Mouse (Mus musculus): ENCODE measurements around the gene Nlrc5. TPM values are rescaled to one million over a fixed set of nuclear protein-coding genes. Genes with fewer than 3 reads are reported as not detected.
A peak's percentile ranks its signal among the peaks of the same experiment; 100 is the strongest.
"Not testable (repeated sequence)": the region's sequence is repeated elsewhere in the genome, so short reads cannot be mapped to it uniquely, and the experiment has no call there.

The Nlrc5 gene
- total RNA-seq (2021), result under 1 TPM; 0.83 to 0.98 TPM
- long read RNA-seq, experiment 1, result 0 reads
- long read RNA-seq, experiment 2, result 0 reads

DNA sequence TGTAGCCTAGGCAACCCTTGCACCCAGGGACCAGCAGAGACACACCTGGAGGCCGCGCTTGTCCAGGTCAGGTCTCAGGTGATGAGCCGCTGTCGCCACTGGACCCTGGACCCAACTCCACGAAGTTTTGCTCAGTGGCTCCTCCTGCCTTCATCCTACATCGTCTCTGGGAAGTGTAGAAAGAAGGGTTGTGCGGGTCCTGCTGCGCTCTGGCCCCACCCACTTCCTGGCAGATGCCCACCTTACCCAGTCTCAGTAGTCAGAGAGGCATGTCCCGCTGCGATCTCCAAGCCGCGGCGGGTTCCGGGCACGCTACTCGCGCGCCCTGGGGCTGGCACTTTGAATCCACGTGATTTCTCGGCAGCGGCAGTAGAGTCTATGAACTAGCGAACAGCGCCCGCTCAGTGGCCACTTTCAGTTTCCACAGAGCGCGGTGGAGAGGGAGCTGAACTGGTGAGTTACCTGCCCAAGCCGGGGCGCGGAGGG is at the start of gene Nlrc5:
Nlrc5 (plus strand) TSS at position 376 of the 486 bp plus-strand sequence.
- peak; percentile 68 for DNase-seq (ENCODE audit: low spot score)

DNA sequence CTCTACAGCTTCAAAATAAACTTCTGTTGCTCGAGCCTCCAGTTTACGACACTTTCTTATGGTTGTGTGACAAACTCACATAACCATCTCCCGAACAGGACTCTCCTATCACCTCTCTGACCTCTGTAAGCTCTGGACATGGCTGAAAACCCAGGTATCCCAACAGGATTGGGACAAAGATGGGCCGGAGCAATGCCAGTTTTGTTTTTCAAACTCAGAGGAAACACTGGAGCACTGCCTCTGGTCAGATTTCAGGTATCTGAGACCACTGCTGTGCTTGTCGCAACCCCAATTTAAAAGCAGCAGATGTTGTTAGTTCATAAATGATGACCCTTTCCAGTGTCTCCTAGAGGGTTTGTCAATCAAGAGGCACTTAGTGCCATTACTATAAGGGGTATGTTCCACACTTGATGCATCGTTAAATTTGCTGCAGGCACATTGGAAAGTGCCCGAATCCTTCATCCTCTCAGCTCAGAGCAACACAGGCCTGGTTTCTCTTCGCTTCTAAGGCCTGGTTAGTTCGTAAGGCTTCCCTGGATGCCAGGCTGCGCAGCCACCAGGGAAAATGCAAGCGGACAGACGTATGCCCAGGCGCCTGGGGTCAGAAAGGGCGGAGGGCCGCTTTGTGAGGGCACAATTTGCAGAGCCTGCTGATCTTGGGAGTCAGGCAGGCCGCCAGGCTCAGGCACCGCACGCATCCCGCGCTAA is 48.5 kb upstream of the Nlrc5 start:
- DNase-seq (ENCODE audit: low spot score), result no peak

DNA sequence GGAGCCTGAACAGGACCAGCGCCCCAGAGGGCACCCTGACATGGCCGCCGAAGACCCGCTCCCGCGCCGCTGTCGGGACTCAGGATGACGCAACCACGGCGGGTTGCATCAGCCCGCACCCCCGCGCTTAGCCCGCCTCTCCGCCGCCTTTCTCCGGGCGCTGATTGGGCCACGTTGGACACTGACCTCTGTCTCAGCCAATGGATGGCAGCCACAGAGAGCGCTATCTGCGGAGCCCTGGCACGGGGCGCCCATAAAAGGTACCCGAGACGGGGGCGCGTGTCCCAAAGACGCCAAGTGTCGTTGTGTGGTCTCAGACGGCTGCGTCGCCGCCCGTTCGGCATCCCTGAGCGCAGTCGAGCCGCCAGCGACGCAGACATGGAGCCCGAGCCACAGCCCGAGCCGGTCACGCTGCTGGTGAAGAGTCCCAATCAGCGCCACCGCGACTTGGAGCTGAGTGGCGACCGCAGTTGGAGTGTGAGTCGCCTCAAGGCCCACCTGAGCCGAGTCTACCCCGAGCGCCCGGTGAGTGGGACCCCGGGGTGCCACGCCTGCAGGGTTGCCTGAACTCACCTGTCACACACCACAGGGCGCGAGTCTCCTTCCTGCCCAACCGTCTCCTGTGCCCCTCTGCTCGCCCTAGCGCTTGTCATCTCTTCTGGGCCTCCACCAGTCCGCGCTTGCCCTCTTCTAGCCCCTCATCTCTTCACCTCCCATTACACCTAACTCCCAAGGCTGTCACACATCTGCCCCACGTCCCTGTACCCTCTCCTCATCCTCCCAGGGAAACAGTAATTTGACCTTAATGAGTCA is 47.7 kb upstream of the Nlrc5 start, which contains the start of gene Herpud1:
Herpud1 (plus strand) TSS at position 225 of the 813 bp plus-strand sequence.
- peak; percentile 99 for DNase-seq (ENCODE audit: low spot score)

DNA sequence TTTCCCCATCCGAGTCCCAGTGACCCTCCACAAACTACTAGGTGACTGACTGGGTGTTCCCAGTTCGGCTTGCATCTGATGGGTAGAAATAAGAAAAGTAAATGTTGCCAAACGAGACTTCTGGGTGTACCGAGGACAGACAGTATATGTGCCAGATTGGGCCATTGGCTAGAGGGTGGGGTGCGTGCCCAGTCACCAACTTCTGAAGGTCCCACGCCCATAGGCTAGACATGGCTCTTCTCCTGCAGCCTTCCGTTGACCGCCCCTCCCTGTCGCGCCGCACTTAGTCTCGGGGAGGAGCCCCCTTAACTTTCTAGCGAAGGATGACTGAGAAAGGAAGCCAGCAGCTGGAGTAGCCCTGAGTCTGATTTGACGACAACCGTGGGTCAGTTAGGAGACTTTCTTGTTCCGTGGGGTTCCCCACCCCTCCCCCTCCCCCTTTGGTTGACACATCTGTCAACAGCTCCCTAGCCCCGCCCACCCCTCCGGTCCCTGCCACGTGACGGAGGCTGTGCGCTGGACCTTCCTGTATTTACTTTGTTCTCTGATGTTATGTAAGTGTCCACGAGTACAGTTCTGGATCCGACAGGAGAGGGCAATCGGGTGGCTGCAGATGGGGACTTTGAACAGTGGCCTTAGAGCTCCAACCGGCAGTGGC is 47.0 kb upstream of the Nlrc5 start:
- DNase-seq (ENCODE audit: low spot score), result peak; percentile 90

DNA sequence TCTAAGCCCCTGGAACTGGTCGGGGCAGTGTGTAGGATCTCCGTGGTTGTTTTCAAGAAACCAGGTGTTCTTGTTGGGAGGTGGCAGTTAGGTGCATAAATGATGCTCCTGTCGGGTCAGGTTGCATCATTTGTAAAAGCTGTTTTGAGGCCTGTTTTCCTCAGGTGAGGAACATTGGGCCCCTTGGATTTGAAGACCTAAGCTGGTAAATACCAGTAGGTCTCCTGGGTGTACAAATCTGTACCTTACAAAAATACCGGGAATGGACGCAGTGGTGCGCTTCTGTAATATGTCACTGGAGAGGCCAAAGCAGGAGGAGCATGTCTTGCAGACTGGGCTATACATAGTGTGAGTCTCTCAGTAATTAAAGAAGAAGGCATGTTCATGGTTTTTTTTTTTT is 46.4 kb upstream of the Nlrc5 start:
- DNase-seq (ENCODE audit: low spot score), result no peak

DNA sequence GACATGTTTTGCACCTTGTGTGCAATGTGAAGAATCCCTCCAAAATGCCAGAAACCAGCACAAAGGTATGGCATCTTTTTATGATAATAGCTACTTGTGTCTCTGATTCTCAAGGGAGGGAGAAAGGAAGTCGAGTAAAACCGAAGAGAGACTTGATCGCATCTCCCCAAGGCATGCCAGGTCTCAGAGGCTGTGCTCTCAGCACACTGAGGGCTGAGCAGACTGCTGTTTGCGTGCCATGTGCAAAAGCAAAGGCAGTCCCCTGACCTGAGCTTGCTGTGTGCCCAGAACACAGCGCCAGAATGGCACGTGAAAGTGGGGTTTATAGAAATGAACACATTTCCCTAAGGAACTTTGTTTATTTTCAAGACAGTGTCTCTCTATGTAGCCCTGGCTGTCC is 44.6 kb upstream of the Nlrc5 start:
- no peak for DNase-seq (ENCODE audit: low spot score)

DNA sequence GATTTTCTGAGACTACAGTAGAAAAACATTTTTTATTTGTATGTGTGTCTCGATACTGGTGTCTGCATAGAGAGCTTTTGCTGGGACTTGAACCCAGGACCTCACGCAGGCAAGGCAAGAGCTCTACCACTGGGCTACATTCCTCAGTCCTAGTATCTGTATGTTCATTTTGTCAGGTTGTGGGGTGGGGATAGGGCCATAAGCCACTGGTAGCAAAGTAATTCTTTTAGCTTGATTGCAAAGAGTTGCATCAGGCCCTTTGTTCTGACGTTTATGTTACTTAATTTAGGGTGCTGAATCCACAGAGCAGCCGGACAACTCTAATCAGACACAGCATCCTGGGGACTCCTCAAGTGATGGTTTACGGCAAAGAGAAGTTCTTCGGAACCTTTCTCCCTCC is 43.7 kb upstream of the Nlrc5 start:
- DNase-seq (ENCODE audit: low spot score), result no peak

DNA sequence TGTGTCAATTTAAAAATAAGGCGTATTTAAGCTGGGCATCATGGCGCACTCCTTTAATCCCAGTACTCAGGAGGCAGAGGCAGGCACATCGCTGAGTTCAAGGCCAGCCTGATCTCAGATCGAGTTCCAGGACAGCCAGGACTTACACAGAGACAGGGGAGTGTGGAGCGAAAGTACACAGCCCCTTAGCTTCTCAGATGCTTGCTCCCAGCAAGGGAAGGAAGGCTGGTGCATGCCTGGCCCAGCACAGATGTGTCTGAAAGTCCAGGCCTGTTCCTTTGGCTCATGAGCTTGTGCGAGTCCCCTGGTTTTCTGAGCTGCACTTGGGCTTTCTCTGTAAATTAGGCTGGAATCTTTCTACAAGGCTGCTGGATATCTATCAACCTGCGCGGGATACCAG is 43.2 kb upstream of the Nlrc5 start:
- no peak for DNase-seq (ENCODE audit: low spot score)

DNA sequence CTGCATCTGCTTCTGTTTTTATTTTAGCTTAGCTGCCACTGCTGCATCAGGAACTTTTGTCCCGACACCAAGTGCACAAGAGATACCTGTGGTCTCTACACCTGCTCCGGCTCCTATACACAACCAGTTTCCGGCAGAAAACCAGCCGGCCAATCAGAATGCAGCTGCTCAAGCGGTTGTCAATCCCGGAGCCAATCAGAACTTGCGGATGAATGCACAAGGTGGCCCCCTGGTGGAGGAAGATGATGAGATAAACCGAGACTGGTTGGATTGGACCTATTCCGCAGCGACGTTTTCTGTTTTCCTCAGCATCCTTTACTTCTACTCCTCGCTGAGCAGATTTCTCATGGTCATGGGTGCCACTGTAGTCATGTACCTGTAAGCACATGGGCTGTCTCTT is 42.0 kb upstream of the Nlrc5 start:
- peak; percentile 66 for DNase-seq (ENCODE audit: low spot score)

DNA sequence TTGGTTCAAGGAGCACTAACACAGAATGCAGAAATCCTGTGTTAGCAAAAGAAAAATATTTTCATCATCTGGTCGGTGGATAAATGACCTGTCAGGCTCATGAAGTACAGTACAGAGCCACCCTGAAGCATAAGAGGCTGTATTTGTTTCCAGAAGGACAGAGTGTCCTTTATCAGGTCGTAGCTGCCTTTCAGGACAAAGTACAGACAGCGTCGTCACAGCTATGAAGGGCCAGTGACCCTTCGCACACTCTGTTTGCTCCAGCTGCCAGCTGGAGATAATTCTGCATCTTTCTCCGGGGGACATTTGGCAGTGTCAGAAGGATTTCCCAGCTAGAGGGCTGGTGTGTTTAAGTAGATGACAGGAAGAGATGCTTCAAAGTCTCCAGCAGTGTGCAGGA is 41.5 kb upstream of the Nlrc5 start:
- no peak for DNase-seq (ENCODE audit: low spot score)

DNA sequence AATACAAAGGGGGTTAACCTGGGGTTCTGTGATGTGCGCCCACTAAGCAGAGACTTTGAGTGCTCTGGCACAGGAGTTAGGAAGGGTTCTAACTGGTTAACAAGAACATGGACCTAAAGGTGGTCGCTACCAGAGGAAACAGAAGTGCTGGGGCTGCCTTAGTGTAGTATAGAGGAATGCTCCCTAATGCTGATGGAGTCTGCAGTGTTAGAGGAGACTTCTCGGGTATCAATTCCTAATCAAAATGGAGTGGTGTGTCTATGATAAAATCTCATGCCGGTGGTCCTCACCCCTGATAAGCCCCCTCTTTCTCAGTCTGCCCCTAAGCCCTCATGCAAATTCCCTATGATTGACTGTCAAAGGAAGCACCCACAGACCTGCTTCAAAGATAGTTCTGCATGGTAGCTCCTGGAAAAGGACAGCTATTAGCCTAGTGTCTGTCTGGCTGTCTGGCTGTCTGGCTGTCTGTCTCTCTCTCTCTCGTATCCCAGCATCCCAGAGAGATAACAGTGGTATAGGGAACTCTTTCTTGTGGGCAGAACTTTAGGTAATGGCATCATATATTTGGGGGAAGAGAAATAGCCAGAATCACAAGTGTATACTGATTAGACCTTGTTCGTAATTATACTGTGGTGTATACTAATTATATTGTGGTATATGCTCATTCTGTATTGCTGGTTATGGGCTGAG is 38.2 kb upstream of the Nlrc5 start:
- DNase-seq (ENCODE audit: low spot score), result no peak

DNA sequence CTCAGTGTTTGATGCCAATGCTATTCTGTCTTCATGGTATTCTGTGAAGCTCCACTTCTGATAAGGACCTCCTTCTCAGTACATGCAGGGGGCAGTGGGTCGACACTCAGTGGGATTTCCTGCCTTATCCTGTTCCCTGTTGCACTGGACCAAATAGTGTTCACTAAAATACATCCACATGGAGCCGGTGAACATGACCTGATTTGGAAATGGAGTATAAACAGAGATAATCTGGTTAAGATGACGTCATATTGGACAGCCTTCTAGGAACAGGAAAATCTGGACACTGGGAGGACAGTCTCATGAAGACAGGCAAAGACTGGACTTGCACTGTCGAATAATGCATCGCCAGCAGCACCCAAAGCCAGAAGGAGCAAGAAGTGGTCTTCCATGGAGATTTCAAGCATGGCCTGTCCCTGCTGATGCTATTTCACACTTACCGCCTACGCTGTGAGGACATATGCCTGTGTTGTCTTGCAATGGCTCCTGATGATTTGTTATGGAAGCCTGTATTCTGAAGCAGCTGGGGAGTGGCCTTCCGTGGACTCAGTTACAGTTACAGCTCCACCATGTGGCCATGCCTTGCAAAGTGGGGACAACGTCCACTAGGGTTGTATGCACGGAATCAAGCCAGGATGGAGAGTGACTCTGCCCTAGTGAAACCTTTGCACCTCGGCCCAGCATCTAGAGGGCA is 37.0 kb upstream of the Nlrc5 start:
- peak; percentile 57 for DNase-seq (ENCODE audit: low spot score)

DNA sequence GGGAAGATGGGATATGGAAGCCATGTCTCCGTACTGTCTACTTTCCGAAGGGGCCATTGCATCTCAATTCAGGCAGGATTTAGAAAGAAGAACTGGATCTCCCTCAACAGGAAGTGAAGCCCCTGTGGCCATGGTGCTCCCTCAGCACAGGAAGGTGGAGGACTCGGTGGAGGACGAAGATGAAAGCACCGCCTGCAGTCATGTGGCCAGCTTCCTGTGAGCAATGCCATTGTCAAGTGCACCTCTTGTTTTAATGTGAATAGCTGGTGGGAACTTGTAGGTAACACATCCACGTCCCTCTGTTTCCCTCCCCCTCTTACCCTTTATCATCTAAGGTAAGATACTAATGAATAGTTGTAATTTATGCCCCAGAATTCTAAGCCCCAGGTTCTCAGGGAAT is 35.6 kb upstream of the Nlrc5 start:
- DNase-seq (ENCODE audit: low spot score), result no peak

DNA sequence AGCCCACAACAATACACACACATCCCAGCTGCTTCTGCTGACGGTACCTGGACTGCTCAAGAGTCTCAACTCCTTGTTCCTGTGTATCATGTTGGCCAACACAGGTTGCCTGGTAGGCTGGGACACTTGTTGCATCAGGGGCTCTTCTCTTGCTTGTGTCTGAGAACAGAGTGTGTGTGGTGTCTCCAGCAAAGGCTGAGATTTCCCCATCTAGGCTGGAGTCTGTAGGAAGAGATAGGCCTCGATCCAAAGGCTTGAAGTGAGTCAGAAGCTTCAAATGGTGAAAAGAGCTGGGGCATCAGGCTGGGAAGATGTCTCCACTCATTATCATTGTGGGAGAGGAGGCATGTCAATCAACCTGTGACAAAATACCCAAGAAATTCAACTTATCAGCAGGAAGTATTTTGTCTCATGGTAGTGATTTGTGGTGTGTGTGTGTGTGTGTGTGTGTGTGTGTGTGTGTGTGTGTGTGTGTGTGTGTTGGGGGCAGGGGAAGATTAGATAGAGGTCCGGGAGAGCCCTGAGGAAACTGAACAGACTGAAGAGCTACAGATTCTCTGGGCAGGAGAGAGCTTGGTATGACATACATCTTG is 34.7 kb upstream of the Nlrc5 start:
- no peak for DNase-seq (ENCODE audit: low spot score)

DNA sequence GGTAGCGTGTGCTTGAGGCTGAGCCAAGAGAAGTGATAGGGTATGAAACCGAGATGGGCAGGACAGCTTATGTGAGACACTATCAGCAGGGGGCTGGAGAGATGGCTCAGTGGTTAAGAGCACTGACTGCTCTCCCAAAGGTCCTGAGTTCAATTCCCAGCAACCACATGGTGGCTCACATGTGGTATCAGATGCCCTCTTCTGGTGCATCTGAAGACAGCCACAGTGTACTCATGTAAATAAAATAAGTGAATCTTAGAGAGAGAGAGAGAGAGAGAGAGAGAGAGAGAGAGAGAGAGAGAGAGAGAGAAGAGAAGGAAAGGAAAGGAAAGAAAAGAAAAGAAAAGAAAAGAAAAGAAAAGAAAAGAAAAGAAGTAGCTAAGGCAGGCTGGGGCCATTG is 34.2 kb upstream of the Nlrc5 start:
- not testable (repeated sequence) for DNase-seq (ENCODE audit: low spot score)

DNA sequence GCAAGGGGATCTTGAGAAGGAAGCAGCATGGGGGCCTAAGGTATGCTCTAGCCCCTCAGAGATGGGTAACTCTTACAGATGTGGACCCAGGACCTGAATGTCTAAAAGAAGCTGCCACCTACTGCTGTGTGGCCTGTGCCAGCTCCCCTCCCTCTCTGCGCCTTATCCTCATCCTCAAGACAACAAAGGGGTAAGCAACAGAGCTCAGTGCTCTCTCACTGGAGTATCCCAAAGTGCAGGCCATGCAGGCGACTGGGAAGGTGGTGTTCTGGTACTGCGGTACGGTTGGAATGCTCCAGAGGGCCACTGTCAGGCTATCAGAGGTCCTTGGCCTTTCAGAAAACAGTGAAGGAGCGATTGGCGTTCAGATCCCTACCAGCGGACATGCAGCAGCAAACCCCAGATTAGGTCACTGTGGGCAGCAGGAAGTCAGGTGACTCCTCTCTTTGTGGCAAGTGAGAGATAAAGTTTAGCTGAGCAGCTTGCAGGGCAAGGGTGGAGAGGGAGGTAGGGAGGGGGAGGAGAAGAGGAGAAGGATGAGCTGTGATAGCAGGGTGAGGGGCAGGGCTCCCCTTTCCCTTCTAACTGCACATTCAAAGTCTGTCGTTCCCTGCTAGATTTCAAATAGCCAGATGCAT is 25.6 kb upstream of the Nlrc5 start:
- DNase-seq (ENCODE audit: low spot score), result no peak

DNA sequence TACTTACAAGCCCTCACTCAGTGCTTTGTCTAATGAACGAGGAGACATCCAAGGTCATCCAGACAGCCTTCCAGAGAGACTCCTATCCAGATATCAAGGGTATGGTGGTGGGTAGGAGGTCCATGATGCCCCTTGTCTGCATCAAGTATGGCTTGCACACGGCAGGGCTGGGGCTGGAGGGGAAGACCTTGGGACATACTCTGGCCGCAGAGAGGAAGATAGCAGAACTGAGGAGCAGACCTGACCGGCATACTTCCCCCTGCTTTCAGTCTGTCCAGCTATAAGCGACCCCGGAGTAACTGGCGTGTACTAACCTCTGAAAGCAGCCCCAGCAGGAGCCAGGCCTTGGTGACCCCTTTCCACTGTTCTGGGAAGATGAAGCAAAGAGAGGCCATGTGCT is 24.6 kb upstream of the Nlrc5 start:
- no peak for DNase-seq (ENCODE audit: low spot score)

DNA sequence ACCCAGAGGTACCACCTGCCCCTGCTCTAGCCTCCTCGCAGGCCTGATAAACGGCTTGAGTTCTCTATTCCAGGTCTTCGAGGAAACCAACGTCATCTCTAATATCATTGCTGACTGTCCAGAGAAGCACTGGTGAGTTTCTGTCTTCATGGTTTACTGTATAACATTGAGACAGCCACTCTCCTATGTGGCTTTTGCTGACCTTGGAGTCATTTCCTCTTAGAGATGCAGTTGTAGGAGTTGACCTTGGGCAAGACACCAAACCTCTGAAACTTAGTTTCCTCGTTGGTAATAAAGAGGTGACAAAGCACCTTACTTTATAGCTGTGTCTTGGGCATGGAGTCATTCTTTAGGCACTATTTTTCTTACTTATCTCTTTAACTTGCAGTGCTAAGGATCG is 21.6 kb upstream of the Nlrc5 start:
- DNase-seq (ENCODE audit: low spot score), result no peak

DNA sequence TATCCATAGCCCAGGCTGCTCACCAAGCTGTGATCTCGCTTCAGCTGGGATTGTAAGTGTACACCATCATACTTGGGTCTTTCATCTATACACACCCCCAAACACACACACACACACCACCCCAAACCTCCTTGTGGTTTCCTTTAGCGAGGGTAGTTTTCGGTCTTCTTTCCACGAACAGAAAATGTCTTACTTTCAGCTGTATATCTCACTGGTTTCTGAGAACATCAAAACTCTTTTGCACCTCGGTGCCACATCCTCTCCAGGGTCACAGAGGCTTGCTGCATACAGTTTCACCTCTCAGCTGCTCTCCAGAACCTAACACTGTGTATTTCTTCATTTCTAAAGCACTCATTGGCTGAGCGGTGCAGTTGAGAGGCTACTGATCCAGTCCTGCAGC is 20.6 kb upstream of the Nlrc5 start:
- DNase-seq (ENCODE audit: low spot score), result no peak

DNA sequence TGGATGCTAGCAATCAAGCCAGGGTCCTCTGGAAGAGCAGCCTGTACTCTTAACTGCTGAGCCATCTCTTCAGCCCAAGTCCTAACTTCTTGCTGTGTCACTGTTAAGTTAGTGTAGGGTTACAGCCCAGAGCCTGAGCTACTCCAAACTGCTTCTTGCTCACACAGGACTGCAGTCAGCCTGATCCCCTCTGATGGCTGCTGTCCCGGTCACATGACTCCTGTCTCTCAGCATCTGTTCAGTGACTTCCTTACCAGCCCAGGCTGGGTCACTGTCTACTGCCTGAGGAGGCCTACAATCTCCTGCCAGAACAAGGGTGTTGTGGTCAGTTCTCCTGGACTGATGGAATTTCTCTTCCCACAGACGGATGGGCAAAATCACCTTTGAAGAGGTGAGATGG is 18.9 kb upstream of the Nlrc5 start:
- no peak for DNase-seq (ENCODE audit: low spot score)

Data from gastrocnemius, adult 18-20 months (tissue).